Mouse (Mus musculus): ENCODE results near the gene Tiparp. TPM values are rescaled to one million over a fixed set of nuclear protein-coding genes. Genes with fewer than 3 reads are reported as not detected.

Tiparp gene
- total RNA-seq, 2 experiments from 2014 or later = 14.9 to 25.6 TPM

GRCm38 (mm10) chr3:65563926-65564624, 35.9 kb downstream of the Tiparp start:
- Histone ChIP-seq H3K27ac (no peak overlapping the region), H3K4me3 (no peak overlapping the region)
- intact Hi-C loops (cut with DNase I) = no loop called here
- no peak for DNase-seq (ENCODE audit: extremely low spot score in 1 of 2, low spot score in 2 of 2)
- TF ChIP-seq CTCF (IDR thresholded peaks at IDR 0.05) = no peak

DNA sequence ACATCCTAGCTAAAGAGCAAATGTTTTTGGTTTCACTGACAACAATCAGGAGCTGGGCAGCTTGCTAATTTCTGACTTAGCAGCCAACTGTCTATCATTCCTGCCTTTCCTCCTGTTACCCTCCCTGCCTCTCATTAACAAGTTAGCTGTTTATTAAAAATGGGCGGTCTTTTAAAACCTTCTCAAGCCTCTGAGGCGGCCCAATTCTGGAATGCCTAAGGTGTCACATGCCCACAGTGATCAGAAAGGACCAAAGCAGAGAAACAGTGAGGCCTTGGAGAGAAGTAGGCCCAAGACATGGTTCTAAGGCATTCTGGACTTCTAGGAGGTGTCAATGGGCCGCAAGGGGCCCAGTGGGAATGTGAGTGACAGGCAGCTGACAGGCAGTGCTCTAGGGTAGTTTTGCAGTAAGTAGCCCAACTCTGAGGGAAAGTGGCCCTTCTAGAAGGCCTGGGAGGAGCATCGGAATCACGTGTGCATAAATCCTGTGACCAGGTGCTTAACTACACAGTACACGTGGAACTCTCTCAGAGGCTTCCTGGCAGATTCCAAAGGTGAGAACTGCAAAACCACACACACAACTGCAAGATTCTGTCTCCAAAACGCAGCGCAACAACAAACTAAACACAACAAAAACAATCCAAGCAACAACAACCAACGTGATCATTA, 37.6 kb downstream of the Tiparp start:
- DNase-seq (ENCODE audit: extremely low spot score in 1 of 2, low spot score in 2 of 2) = no peak
- no peak overlapping the region for H3K4me3 ChIP-seq
- H3K27ac ChIP-seq = no peak overlapping the region
- intact Hi-C loops (cut with DNase I) = no loop called here
- no peak for TF ChIP-seq CTCF (IDR thresholded peaks at IDR 0.05)

DNA sequence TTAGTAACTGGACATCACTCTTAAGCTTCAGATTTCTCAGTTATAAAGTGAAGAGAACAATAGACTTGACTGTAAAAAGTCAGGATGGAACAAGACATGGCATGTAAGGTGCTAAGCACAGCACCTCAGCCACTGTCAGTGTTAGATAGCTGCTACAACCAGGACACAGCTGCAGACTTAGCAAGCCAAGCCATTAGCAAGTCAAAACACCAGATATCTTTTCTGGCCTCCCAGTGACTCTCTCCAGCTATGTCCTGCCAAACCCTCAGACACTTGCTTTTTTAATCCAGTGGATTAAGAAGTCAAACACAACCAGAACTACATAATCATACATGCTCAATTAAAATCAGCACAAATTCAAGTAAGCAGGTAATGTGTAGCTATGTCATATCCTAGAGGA, 41.7 kb downstream of the Tiparp start:
- Histone ChIP-seq H3K4me3 (no peak overlapping the region), H3K27ac (no peak overlapping the region)
- no peak for TF ChIP-seq CTCF (IDR thresholded peaks at IDR 0.05)
- intact Hi-C loops (cut with DNase I) = no loop called here
- no peak for DNase-seq (ENCODE audit: extremely low spot score in 1 of 2, low spot score in 2 of 2)

- no peak overlapping the region for H3K4me3 ChIP-seq
- TF ChIP-seq CTCF (IDR thresholded peaks at IDR 0.05) = no peak
- no peak for DNase-seq (ENCODE audit: extremely low spot score in 1 of 2, low spot score in 2 of 2)
- intact Hi-C loops (cut with DNase I) = no loop called here
- no peak overlapping the region for H3K27ac ChIP-seq
These were observed 45.3 kb downstream of the Tiparp start for GRCm38 (mm10) chr3:65573516-65573915.

DNA sequence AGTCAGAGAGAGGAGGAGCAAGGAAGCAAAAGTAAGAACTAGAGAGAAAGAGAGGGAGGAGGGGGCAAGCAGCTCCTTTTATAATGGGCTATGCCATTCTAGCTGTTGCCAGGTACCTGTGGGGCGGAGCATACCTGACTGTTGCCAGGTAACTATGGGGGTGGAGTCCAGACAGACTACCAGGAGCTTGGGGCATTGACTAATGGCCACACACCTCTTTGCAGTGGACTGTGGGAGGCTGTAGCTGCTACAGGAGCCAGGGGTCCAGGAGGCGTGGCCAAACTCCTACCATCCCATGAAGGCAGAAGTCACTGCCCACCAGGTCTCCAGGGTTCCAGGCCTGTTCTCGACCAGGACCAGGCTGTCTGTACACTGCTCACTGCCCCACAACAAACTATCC, 49.4 kb downstream of the Tiparp start:
- no peak for DNase-seq (ENCODE audit: extremely low spot score in 1 of 2, low spot score in 2 of 2)
- Histone ChIP-seq H3K4me3 (no peak overlapping the region), H3K27ac (no peak overlapping the region)
- TF ChIP-seq CTCF (IDR thresholded peaks at IDR 0.05) = no peak
- intact Hi-C loops (cut with DNase I) = no loop called here

DNA sequence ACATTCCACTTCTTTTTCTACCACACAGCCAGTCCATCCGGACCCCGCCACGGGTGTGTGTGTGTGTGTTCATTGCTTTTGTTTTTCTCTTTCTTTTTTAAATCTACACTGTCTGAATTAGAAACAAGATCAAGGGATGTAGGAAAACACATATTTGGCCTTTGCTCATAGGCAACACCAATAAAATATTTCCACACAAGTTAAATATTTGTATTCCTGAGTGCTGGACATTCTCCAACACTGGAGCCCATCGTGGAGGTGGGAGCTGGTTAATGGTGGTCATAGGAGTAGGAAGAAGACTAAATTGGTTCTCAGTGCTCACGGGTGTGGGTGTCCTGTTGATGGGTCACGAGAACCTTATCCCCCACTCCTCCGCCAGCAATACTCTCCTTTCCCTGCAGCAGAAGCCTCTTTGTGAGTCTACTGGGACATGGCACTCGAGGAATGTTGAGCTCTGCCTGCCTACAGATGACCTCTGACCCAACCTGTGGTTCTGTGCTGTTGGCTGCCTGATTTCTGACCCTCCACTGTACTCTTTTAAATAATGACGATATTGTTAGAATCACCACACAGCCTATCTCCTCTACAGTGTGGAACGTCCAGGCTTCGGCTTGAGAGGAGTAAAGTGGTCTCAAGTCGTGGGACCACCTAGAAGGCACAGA, 51.2 kb downstream of the Tiparp start:
- Histone ChIP-seq H3K27ac (no peak overlapping the region), H3K4me3 (no peak overlapping the region)
- no peak for TF ChIP-seq CTCF (IDR thresholded peaks at IDR 0.05)
- no peak for DNase-seq (ENCODE audit: extremely low spot score in 1 of 2, low spot score in 2 of 2)
- intact Hi-C loops (cut with DNase I) = no loop called here

DNA sequence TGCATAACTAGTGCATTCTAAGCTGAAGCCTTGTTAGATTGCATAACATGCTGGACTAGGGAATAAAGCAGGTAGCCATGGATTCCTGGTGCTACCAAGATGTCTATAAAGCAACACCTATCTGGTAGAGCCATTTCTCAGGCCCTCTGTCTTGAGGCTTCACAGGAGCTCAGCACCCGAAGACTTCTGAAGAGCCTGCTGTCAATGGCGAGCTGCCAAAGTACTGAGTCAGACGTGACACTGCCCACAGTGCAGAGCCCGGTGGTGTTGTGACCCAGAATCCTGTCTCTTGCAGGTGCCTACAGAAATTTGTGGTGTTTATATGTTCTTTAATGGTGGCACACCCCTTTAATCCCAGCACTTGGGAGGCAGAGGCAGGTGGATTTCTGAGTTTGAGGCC, 53.4 kb downstream of the Tiparp start:
- intact Hi-C loops (cut with DNase I) = no loop called here
- no peak for TF ChIP-seq CTCF (IDR thresholded peaks at IDR 0.05)
- H3K4me3 ChIP-seq = no peak overlapping the region
- no peak overlapping the region for H3K27ac ChIP-seq
- no peak for DNase-seq (ENCODE audit: extremely low spot score in 1 of 2, low spot score in 2 of 2)

DNA sequence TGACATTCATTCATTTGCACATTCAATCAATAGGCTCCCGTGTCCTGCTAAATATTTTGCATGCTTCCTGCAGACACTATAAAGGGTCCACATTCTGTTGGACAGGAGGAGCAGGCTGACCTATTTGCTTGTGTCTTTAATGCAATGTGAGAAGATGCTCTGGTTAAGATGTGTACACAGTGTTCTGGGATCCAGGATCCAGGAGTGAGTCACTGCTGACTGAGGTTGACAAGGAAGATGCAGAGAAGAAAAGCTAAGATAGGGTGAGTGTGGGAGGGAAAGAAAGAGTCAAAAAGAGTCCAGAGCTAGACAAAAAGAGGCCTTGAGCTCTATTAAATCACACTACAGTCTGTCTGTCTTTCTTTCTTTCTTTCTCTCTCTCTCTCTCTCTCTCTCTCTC, 56.1 kb downstream of the Tiparp start:
- H3K27ac ChIP-seq = no peak overlapping the region
- H3K4me3 ChIP-seq = no peak overlapping the region
- TF ChIP-seq CTCF (IDR thresholded peaks at IDR 0.05) = no peak
- DNase-seq (ENCODE audit: extremely low spot score in 1 of 2, low spot score in 2 of 2) = no peak
- intact Hi-C loops (cut with DNase I) = no loop called here

DNA sequence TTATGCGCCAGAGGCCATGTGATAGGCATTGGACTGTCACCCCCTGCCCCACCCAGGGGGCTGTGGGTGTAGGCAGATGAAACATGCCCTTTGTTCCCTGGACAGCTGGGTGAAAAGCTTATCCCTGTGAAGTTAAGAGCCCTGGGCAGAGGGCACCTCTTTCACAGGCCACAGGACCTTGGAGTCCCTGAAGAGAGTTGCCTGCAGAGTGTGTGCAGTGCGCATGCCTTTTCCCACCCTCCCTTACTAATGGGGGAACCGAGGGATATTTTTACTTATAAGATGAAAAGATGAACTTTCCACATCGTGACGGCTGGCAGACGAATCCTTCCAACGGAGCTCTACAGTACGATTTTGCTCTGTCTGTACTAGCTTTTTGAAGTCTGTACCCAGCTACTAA, 57.1 kb downstream of the Tiparp start:
- intact Hi-C loops (cut with DNase I) = loop anchor here (5.0 kb wide), 1 partner anchor 72 kb away; no protein-coding TSS in a partner anchor
- DNase-seq (ENCODE audit: extremely low spot score in 1 of 2, low spot score in 2 of 2) = no peak
- Histone ChIP-seq H3K27ac (no peak overlapping the region), H3K4me3 (no peak overlapping the region)
- TF ChIP-seq CTCF (IDR thresholded peaks at IDR 0.05) = no peak

DNA sequence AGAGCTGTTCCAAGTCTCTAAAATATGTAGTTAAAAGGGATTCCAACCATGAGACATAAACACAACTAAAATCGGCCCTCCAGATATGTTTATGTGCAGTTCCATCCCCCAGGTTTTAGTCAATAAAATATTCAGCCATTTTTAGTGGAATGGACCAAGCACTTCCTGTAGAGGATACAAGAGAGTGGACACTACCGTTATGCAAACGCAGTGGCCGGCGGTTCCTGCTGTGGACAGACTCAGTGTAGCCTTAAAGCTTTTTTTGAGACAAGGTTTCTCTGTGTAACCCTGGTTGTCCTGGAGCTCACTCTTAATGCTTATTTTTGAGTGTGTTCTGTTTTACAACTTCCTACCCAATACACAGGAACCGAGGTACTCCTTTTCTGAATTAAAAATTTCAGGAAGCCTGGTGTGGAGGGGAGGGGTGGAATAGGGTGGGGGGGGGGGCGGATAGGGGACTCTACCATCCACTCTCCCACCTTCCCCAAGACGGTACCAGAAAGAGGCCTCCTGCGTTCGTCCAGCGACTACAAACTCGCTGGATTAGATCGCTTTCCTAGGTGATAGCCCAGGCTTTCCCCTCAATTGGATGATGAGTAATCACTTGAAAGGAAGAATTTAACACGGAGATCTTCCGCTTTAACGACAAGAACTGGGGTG, 57.7 kb downstream of the Tiparp start:
- no peak for TF ChIP-seq CTCF (IDR thresholded peaks at IDR 0.05)
- Histone ChIP-seq H3K27ac (no peak overlapping the region; the same call in 1 of the 2 replicates), H3K4me3 (peak overlapping the region; percentile 29)
- intact Hi-C loops (cut with DNase I) = loop anchor here (1.0 to 5.0 kb wide), 4 partner anchors 17 to 299 kb away; partner anchors contain the start of gene Tiparp
- no peak for DNase-seq (ENCODE audit: extremely low spot score in 1 of 2, low spot score in 2 of 2)

- peak; percentile 68 to 75 for DNase-seq (ENCODE audit: extremely low spot score in 1 of 2, low spot score in 2 of 2)
- intact Hi-C loops (cut with DNase I) = loop anchor here (1.0 to 5.0 kb wide), 4 partner anchors 17 to 298 kb away; partner anchors contain the start of gene Tiparp
- Histone ChIP-seq H3K27ac (peak overlapping the region; percentile 4; the same call in 1 of the 2 replicates), H3K4me3 (peak overlapping the region; percentile 29)
- TF ChIP-seq CTCF (IDR thresholded peaks at IDR 0.05) = no peak
These were observed 58.3 kb downstream of the Tiparp start for GRCm38 (mm10) chr3:65586483-65586905.
